Mouse (Mus musculus) heart, postnatal 0 days (tissue): ENCODE data around the gene Dnah17.

Experiments used
- CTCF ChIP-seq: IDR thresholded peaks from 2 replicates; pipeline ENCODE4 v1.5.1; 2016; ENCODE audit warnings: antibody characterized with exemption, control low read depth, low read depth
- EP300 ChIP-seq: IDR thresholded peaks from 2 replicates; pipeline ENCODE4 v1.6.1; 2016; ENCODE audit warnings: antibody characterized with exemption, low read depth

GRCm38 (mm10) chr11:118042791-118043190, 87.6 kb downstream of the Dnah17 start:
- no peak for TF ChIP-seq CTCF
- no peak for TF ChIP-seq EP300
